In the genomic region with DNA sequence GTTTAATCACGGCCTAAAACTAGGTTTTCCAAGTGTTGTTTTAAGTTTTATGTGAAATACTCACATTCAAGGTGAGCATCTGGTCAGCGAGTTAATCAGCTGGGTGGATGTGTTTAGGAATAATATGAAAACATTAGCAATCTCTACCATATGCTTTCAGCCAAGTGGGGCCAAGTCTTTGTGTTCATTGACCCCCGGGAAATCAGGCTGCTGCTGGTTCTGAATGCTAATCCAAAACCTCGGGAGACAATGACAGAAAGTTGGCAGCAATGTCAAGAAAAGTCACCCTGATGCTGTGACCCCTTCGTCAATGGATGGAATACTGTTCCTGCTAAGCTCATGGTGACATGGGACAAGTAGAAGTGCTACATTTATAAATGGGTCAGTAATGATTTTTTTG, we compare ENCODE assay signal across 12 mouse cellular contexts.
"Had no signal": no experiment of that assay in that cellular context is flagged by ENCODE, and none has a peak within 500 bp of the region (broad histone marks: within the 10 kb centered on the region; RNA-seq: fewer than 3 reads in every experiment).

No protein-coding gene starts in this region.

- H3K4me2 ChIP-seq: liver, embryonic 13.5 days; midbrain, embryonic 11.5 days; midbrain, embryonic 15.5 days had no signal

- H3K4me3 ChIP-seq: liver, embryonic 13.5 days; midbrain, embryonic 15.5 days had no signal

- DNase-seq: kidney, adult 9 months; kidney, postnatal 14 days; kidney, postnatal 4 days; liver, embryonic 13.5 days; lung, adult 2 months; lung, postnatal 14 days; thymus, adult 18-20 months; thymus, postnatal 14 days; thymus, postnatal 4 days had no signal

- H3K9me3 ChIP-seq: liver, embryonic 13.5 days; midbrain, embryonic 15.5 days had no signal

- H3K27ac ChIP-seq: liver, embryonic 13.5 days; macrophage; midbrain, embryonic 15.5 days had no signal

- H3K4me1 ChIP-seq: liver, embryonic 13.5 days had no signal

- H3K36me3 ChIP-seq: liver, embryonic 13.5 days; midbrain, embryonic 15.5 days had no signal

- ATAC-seq: midbrain, embryonic 15.5 days had no signal

- H3K9ac ChIP-seq: liver, embryonic 13.5 days; midbrain, embryonic 15.5 days had no signal

- H3K27me3 ChIP-seq: liver, embryonic 13.5 days; midbrain, embryonic 15.5 days had no signal
